Mouse (Mus musculus) adrenal gland, adult 8-10 months (tissue): ENCODE data around the gene Nup205. TPM values are rescaled to one million over a fixed set of nuclear protein-coding genes. Genes with fewer than 3 reads are reported as not detected.
A peak's percentile ranks its signal among the peaks of the same experiment; 100 is the strongest.

ENCODE experiments used
- DNase-seq: peaks from one replicate; pipeline ENCODE4 v3.0.0; 2022
- total RNA-seq, 4 experiments: library from RNA; stranded (reverse); gene quantifications; 2 replicates each; pipeline ENCODE4 v1.2.4; 2022

Nup205 gene
- total RNA-seq, 4 experiments from 2014 or later, result 34.9 to 47.2 (median 40.3) TPM

- DNase-seq, result peak; percentile 5
Observed at GRCm38 (mm10) chr6:35288114-35288761, 111.0 kb downstream of the Nup205 start.

GRCm38 (mm10) chr6:35288920-35289319 is 111.7 kb downstream of the Nup205 start:
- DNase-seq, result no peak

GRCm38 (mm10) chr6:35289676-35290075 is 112.5 kb downstream of the Nup205 start:
- DNase-seq, result no peak

DNA sequence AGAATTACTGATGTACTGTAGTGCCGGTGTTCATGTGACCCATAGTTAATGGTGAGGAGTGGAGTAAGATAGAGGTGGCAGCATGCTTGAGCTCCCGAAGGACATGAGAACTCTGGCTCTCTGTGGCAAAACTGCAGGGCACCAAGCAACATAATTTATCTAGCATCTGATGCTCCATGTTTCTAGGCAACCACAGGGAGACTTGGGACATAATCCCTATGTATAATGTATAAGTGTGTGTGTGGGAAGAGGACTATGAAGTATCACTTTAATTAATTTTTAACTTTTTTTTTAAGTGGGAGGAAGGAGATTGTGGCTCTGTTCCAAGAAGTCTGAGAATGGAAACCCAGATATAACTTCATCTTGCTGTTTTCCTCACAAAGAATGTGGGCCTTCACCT is 117.7 kb downstream of the Nup205 start:
- no peak for DNase-seq

GRCm38 (mm10) chr6:35297001-35297400 is 119.8 kb downstream of the Nup205 start:
- DNase-seq, result peak; percentile 82

Other genes with a start within 250 kb of the Nup205 start
- under 1 TPM; 0.32 to 0.83 (median 0.54) TPM for gene Slc23a4, start 189.0 kb upstream of the Nup205 start, total RNA-seq
- gene Cnot4, start 43.7 kb upstream of the Nup205 start, total RNA-seq, result 10 to 100 TPM; 21.2 to 38.4 (median 34.8) TPM
- under 1 TPM; 0.17 to 0.49 (median 0.45) TPM for gene Slc13a4, start 130.7 kb downstream of the Nup205 start, total RNA-seq
- 1 to 10 TPM; 1.6 to 3.4 (median 2.8) TPM for gene Fam180a, start 148.7 kb downstream of the Nup205 start, total RNA-seq